Mouse (Mus musculus) megakaryocyte, adult 5-6 weeks (primary cell): ENCODE measurements at regions not wholly inside any gene's neighbourhood (a gene's known extent, or its start where the extent isn't known, plus 50 kb on each side); places are given as distances from the start of the nearest gene placed in this dataset.
"Not testable (repeated sequence)": the region's sequence is repeated elsewhere in the genome, so short reads cannot be mapped to it uniquely, and the experiment has no call there.

Experiments
- ATAC-seq: 2 replicates; pipeline ENCODE4 v1.8.0; 2016; ENCODE audit warnings: mild to moderate bottlenecking, inconsistent platforms; ENCODE audit not compliant: poor library complexity, severe bottlenecking

GRCm38 (mm10) chrX:105655591-105655990 is 108.5 kb upstream of the Fgf16 start:
- ATAC-seq, result not testable (repeated sequence)

GRCm38 (mm10) chrX:105670531-105670930 is 93.5 kb upstream of the Fgf16 start:
- no peak for ATAC-seq

- ATAC-seq, result no peak
These were observed 92.8 kb upstream of the Fgf16 start for GRCm38 (mm10) chrX:105671247-105671646.

- no peak for ATAC-seq
These were observed 89.2 kb upstream of the Fgf16 start for GRCm38 (mm10) chrX:105674860-105675259.

- no peak for ATAC-seq
These were observed 80.4 kb upstream of the Fgf16 start for GRCm38 (mm10) chrX:105683678-105684077.

- ATAC-seq, result no peak
These were observed 79.6 kb upstream of the Fgf16 start for GRCm38 (mm10) chrX:105684433-105684832.

- ATAC-seq, result peak; percentile 27
These were observed 53.3 kb upstream of the Fgf16 start for GRCm38 (mm10) chrX:105710676-105711241.
